Mouse (Mus musculus) heart, postnatal 4 days (tissue): ENCODE measurements around the gene Arhgap5. TPM values are rescaled to one million over a fixed set of nuclear protein-coding genes. Genes with fewer than 3 reads are reported as not detected.
"Not testable (repeated sequence)": the region's sequence is repeated elsewhere in the genome, so short reads cannot be mapped to it uniquely, and the experiment has no call there.

Source experiments
- DNase-seq: peaks from one replicate; pipeline ENCODE4 v3.0.0; 2021
- total RNA-seq, 2 experiments: library from RNA; stranded (reverse); gene quantifications; 2 replicates each; pipeline ENCODE4 v1.2.3; 2021

Arhgap5 gene
- total RNA-seq, 2 experiments from 2014 or later: 81.8 to 84.4 TPM

DNA sequence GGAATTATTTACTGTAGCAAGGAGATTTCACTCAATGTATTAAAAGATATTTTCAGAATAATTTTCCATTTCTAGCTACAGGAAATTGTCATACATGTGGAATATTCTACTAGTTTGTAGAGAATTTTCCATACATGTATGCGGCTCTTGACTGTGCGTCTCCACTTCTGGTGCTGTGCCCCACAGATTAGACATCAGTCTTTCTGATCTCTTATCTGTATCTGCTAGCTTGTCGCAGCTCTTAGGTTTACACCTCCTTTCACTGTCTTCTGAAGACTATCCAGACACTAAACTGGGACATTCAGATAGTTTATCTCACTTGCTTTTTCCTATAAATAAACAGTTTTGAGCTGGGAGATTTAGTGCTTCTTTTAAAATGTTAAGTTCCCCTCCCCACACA lies 40.8 kb downstream of the Arhgap5 start:
- no peak for DNase-seq

DNA sequence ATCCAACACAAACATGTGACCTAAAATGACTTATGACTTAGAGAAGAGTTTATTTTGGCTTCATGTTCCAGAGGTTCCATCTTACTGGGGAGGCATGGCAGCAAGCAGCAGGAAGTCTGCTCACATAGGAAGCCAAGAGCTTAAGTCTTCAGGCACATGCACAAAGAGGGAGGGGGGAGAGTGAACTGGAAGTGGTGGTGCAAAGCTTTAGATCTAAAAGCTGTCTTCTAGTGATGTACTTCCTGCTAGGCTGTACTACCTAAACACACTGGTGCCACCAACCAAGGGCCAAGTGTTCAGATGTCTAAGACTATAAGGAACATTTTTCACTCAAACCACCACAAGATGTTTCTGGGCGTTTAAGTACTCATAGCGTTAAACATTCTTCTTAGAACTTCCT lies 48.3 kb downstream of the Arhgap5 start:
- DNase-seq: no peak

DNA sequence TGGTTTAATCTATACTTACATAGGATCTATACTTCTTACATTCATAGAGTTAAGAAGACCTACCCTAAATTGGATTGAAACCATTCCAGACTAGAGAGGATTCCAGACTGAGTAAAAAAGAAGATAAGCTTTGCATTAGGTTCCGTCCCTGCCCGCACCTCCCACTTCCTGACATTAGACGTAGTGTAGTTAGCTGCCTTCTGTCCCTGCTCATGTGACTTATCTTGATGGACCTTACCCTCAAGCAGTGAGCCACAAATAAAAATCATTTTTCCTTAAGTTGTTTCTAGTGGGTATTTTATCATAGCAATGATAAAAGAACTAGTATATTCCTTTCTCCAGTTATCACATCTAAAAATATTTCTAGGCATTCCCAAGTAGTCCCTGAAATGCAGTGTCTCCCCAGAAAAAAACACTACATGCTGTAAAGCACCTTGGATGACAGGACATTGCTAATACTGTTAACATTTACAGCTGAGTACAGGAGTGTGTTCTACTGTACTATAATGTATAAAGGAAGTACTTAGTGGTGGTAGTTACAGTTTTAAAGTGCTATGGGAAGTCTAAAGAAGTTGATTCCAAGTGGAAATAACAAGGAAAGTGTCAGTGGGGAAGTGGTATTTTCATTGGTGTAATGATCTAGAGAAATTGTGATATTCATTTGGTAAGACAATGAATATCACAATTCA lies 51.6 kb downstream of the Arhgap5 start:
- DNase-seq: no peak

DNA sequence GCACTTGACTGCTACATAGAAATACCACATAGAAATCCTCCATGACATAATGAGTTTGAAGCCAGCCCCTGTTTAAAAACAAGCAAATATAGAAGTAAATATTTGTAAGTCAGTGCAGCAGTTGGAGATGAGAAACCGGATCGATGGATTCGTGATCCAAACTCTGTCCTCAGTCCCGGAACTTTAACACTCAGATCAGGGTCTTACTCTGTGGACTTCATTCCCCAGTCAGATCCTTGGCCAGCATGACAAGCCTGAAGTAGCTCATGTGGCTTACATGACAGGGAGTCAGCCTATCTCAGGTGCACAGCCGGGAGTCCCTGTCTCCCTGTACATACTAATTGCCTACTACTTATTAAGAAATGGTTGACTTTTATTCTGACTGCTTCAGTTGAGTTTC lies 61.9 kb downstream of the Arhgap5 start:
- DNase-seq: no peak

DNA sequence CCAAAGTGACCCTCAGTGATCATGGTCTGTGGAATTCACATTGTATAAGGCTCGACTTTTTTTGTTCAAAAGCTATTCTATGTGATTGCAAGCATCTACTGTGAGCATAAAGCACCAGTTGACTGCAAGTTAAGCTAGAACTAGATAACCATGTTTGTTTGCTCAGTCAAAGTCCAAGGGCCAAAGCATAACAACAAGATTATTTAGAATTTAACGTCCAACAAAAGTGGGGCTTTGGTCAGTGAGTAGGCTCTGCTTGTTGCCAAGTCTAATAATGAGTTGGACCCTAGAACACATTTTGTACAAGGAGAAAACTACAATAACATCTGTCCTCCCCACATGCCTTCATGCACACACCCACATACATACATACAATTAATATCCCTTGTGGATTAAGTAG lies 69.6 kb downstream of the Arhgap5 start:
- DNase-seq: no peak

DNA sequence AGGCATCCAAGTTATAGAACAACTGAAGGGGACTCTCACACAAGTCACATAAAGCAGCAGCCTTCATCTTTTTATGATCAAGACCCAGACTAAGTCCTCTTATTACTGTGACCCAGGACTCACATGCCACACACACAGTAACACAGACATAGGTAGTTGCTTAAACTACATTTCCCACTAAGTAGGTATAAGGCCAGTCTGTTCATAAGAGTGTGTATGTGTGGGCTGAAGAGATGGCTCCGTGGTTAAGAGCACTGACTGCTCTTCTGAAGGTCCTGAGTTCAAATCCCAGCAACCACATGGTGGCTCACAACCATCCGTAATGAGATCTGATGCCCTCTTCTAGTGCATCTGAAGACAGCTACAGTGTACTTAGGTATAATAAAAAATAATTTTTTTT lies 82.7 kb downstream of the Arhgap5 start:
- DNase-seq: not testable (repeated sequence)

DNA sequence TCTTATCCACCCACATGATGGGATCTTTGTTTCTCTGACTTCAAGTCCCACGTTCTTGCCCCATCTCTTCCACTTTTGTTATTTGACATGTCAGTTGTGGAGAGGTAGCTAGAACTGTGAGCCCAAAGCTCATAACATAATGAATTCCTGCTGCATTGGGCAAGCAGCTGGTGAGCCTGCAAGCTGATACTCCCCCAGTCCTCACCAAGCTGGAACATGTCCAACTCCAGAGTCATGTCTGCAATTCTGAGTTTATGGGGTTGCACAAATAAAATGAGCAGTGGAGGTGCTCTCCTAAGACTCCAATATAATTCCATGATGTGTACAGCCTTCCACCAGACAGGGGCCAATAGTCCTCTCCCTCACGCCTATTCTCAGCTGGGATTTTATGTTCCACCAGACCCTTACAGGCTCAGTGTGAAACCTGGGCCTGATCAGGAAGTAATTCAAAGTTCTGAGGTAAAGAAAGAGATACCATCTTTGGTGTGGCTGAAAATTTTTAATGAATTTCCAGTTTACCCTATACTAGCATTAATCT lies 83.8 kb downstream of the Arhgap5 start:
- no peak for DNase-seq

DNA sequence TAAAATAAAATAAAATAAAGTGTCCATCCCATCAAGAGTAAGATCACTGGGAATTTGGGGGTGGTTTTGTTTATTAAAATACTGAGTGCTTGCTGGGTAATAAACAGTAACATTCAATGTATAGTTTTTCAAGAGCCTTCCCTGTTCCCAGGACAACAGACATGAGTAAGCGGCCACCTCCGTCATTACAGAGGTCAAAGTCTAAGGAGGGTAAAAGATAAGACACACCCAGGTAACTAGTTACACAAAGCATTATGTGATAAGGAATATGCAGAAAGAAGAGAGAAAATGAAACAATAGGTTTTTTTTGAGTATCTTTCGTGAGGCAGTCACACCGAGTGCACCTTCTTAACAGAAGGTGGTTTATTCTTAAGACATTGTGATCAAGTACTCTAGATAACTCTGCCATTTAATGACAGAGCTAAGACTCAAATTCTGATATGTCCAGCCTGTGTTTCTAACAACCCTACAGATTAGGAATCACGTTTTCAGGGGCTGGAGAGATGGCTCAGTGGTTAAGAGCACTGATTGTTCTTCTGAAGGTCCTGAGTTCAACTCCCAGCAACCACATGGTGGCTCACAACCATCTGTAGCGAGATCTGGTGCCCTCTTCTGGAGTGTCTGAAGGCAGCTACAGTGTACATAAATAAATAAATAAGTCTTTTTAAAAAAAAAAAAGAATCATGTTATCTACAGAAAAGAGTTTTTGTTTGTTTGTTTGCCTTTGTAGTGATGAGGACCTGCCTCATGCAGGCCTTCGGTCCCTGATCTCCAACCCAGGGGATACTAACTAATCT lies 91.8 kb downstream of the Arhgap5 start:
- no peak for DNase-seq

DNA sequence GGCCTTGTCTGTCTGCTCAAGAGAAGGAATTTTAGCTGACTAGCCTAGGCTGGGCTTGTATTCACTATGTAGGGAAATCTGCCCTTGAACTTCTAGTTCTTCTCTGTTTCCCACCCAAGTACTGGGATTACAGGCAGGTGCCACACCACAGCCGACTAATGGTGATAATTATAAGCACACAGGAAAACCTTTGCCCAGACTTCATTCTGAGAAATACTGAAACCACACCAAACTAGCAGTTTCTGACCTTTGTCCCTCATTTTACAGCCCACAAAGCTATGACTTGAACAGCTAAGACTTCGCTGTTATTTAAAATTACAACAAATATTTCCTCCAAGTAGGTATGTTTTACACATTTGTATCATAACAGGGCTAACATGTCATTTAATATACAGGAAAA lies 98.7 kb downstream of the Arhgap5 start:
- DNase-seq: no peak

DNA sequence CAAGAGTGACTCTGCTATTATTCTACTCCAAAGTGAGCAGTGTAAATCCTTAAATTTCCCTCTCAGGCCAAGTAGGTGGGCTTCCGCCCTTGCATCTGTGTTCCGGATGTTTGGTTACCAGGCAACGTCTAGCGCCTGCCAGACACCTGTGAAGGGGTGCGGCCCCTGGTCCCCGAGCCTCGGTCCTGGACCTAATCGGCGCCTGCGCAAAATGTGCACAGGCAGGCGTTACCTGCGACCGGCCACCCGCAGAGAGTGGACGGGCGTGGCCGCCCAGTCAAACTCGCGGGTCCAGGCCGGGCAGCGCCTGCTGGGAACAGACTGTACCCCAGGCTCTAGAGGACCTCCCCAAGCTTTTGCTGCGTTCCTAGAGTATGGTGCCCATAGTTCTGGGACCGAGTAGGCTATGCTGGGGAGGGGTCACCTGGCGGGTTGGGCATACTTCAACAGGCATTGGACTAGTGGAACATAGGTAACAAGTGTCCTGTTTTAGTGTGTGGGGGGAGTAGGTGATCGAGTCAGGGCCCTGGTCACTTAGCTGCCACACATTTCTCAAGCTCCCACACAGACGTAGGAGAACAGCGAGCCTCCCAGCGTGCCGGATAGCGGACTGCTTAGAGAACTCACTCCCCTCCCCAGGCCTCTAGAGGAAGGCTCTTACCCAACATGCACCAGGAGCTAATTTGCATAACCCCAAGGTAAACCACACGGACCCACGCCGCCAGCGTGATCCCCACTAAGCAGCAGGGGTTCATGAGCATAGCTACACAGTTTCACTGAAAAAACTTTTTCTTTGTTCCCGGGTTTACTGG lies 99.3 kb downstream of the Arhgap5 start:
- peak; percentile 87 for DNase-seq

DNA sequence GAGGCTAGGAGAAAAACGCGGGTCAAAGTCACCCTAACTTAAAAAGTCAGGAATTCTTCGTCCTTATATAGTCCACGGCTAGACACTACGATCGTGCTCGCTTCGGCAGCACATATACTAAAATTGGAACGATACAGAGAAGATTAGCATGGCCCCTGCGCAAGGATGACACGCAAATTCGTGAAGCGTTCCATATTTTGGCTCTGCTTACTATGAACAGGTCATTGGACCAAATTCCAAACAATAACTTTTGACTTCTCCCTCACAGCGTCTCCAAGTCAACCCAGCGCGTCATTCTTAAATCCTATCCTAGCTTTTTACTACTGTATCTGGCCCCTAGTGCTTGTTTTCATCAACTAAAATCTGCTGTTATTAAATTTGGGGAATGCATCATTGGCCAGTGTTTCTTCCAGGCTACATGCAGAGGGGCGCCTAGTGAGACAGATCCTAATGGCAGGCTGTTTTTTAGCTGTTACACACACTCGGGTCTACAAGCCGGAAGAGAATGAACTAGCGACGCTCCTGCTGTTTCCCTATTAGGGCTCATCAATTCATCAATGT lies 100.0 kb downstream of the Arhgap5 start:
- DNase-seq: no peak

DNA sequence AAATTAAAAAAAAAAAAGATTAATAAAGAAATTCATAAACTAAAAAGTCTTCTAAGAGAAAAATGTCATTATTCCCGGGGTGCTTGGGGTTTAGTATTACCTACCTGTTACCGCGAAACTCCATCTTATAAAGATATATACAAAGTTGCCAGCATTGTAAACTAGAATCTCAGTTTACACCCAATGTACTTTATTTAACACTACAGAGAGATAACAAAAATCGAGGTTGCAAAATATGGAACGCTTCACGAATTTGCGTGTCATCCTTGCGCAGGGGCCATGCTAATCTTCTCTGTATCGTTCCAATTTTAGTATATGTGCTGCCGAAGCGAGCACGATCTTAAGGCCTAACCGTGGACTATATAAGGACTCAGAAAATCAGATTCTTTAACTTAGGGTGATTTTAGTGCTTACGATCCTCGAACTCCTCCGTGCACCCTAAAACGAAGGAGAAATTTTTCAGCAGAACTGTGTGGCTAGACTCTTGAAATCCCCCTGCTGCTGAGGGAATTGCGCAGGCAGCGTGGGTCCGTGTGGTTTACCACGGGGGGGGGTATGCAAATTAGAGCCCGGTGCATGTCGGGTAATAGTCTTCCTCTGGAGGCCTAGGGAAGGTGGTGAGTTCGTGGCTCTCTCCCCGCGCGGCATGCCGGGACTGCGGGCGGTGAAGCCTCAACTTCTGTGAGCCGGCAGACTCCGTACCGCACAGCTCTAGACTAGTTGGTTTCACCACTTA lies 100.7 kb downstream of the Arhgap5 start:
- DNase-seq: peak; percentile 97

DNA sequence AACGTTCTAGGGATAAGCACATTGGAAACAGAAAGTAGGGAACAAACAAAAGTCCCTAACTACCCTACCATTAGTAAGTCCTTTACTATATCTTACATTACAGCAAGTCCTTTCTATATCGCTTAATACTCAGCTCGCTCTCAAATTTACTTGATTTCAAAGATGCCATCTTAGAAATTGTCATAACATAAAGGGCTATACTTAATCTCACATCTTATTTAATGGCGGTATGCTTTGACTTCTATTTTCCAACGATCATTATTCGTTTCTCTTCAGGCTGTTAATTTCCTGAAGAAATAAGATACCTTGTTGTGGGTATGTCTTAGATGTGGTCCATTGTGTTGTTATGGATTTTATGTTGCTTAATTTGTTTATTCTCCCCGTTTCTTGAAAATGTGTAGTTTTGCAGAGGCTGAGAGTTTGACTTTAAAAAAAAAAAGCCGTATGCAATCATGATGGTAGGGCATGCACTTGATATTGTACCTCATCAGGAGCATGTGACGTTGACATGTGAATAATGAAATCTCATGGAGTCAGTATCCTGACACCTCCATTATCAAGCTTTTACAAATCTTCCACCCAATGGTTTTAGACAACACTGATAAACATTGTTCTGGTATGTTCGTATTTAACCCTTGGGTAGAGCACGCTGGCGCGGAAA lies 101.3 kb downstream of the Arhgap5 start:
- DNase-seq: no peak

DNA sequence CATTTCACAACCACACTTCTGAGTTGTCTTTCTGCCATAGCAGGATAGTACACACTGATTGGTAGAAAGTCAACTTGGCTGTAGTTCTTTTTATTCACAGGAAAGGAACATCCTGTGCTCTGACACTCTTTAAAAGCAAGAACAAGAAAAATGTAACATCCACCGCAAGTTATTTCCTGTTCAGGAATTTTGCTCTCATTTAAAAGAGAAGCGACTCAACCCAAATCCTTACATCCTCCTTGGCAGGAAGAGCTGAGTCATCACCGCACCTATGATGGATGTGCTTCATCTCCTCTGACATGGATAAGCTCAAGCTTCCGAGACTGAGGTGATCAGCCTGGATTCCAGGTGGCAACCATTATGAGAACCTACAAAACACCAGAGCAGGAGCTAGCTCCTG lies 103.6 kb downstream of the Arhgap5 start:
- no peak for DNase-seq

DNA sequence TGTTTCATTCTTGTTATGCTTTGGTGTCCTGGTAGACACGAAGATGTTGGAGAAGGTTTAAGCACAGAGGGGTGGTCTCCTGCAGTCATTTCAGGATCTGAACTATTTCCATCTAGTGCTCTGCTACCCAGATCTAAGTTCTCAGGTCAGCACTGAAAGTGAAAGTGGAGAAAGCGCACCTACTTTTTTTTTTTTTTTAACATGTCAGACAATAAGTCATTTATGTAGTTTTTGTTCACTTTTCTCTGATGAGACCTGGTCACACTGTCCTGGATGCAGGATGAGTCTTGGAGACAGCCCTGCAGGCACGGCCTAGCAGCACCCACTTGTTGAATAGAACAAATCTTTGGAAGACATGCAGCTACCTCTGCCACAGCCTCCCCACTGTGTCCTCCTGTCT lies 111.9 kb downstream of the Arhgap5 start:
- no peak for DNase-seq

DNA sequence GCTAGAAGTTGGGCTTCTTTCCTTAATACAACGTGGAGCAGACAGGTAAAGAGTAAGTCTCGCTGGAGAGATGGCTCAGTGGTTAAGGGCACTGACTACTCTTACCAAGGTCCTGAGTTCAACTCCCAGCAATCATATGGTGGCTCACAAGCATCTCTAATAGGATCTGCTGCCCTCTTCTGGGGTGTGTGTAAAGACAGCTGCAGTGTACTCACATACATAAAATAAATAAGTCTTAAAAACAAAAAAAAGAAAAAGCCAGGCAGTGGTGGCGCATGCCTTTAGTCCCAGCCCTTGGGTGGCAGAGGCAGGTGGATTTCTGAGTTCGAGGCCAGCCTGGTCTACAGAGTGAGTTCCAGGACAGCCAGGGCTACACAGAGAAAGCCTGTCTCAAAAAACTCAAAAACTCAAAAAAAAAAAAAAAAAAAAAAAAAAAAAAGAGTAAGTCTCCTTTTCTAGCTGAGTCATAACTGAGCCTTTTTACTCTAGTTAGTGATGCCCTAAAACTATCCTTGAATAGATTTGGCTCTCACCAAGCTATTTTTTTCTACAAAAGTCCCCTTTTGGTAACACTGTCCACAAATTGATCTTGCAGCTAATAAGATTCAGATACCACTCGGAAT lies 114.8 kb downstream of the Arhgap5 start:
- DNase-seq: no peak

DNA sequence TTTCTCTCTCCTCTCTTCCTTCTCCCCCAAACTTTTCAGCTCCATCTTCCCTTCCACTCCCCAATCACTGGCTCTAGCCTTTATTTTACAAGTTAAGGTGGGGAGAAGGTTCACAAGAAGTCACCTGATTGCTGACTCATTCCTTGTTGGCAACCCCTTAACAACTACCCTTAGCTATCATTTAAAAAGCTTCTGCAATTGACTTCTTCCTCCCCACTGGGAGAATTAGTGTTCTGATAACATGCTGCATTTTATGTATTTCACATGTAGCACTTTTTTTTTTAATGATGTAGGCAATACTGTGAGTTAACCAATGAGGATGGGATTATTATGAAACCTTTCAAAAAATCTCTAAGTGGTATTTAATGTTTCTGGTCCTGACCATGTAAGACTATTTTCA lies 115.9 kb downstream of the Arhgap5 start:
- no peak for DNase-seq
